Mouse (Mus musculus) layer of hippocampus, adult 11-12 months (tissue): Measurements from ENCODE around the gene Cask.
A peak's percentile ranks its signal among the peaks of the same experiment; 100 is the strongest.

Source experiments
- DNase-seq: peaks from one replicate; pipeline ENCODE4 v3.0.0; 2022; ENCODE audit warnings: low spot score

The Cask gene

GRCm38 (mm10) chrX:13631599-13632283 lies 219.4 kb downstream of the Cask start, which contains the start of gene Gpr34:
Gpr34 (plus strand) TSS chrX:13632089.
- DNase-seq: no peak

- no peak for DNase-seq
These were observed 228.5 kb downstream of the Cask start for GRCm38 (mm10) chrX:13622654-13623053.

- DNase-seq: no peak
These were observed 229.7 kb downstream of the Cask start for GRCm38 (mm10) chrX:13621473-13621872.

GRCm38 (mm10) chrX:13618476-13618875 lies 232.7 kb downstream of the Cask start:
- DNase-seq: peak; percentile 18

- DNase-seq: no peak
These were observed 233.9 kb downstream of the Cask start for GRCm38 (mm10) chrX:13617294-13617693.

- DNase-seq: no peak
These were observed 234.4 kb downstream of the Cask start for GRCm38 (mm10) chrX:13616726-13617125.

- DNase-seq: no peak
These were observed 239.1 kb downstream of the Cask start for GRCm38 (mm10) chrX:13612115-13612514.

GRCm38 (mm10) chrX:13611114-13611513 lies 240.1 kb downstream of the Cask start:
- no peak for DNase-seq

- DNase-seq: no peak
These were observed 243.4 kb downstream of the Cask start for GRCm38 (mm10) chrX:13607752-13608151.

GRCm38 (mm10) chrX:13606741-13607140 lies 244.4 kb downstream of the Cask start:
- peak; percentile 24 for DNase-seq

- DNase-seq: no peak
These were observed 251.2 kb downstream of the Cask start for GRCm38 (mm10) chrX:13599966-13600365.

- no peak for DNase-seq
These were observed 251.8 kb downstream of the Cask start for GRCm38 (mm10) chrX:13599373-13599772.

GRCm38 (mm10) chrX:13577647-13578046 lies 273.5 kb downstream of the Cask start:
- no peak for DNase-seq

- DNase-seq: peak; percentile 50
These were observed 274.6 kb downstream of the Cask start for GRCm38 (mm10) chrX:13576606-13577005.

GRCm38 (mm10) chrX:13574872-13575271 lies 276.3 kb downstream of the Cask start:
- DNase-seq: peak; percentile 28

GRCm38 (mm10) chrX:13574298-13574697 lies 276.9 kb downstream of the Cask start:
- DNase-seq: no peak

- DNase-seq: no peak
These were observed 296.7 kb downstream of the Cask start for GRCm38 (mm10) chrX:13554504-13554903.

- DNase-seq: no peak
These were observed 298.9 kb downstream of the Cask start for GRCm38 (mm10) chrX:13552288-13552687.

GRCm38 (mm10) chrX:13551566-13551965 lies 299.6 kb downstream of the Cask start:
- DNase-seq: no peak

GRCm38 (mm10) chrX:13549100-13549499 lies 302.1 kb downstream of the Cask start:
- DNase-seq: no peak

- DNase-seq: no peak
These were observed 329.9 kb downstream of the Cask start for GRCm38 (mm10) chrX:13521288-13521687.

GRCm38 (mm10) chrX:13520566-13520965 lies 330.6 kb downstream of the Cask start:
- no peak for DNase-seq

- DNase-seq: no peak
These were observed 331.8 kb downstream of the Cask start for GRCm38 (mm10) chrX:13519408-13519783.

GRCm38 (mm10) chrX:13518781-13519407 lies 332.3 kb downstream of the Cask start:
- no peak for DNase-seq
